Mouse (Mus musculus) cortical plate, adult 2 months (tissue): ENCODE measurements around the gene Dapk3.

Source experiments
- CTCF ChIP-seq: fragments of 200-500 bp; IDR thresholded peaks from 2 replicates; pipeline ENCODE4 v1.5.1; 2011; ENCODE audit warnings: mild to moderate bottlenecking, control low read depth, low read length; ENCODE audit not compliant: insufficient read depth; ENCODE audit errors: extremely low read depth
- POLR2A ChIP-seq: fragments of 200-500 bp; IDR thresholded peaks from 2 replicates; pipeline ENCODE4 v1.6.1; 2011; ENCODE audit warnings: mild to moderate bottlenecking, low read length, control low read depth; ENCODE audit not compliant: insufficient read depth; ENCODE audit errors: extremely low read depth

GRCm38 (mm10) chr10:81190236-81190911, 7.6 kb downstream of the Dapk3 start:
- 0 out of 2 replicates have a peak, but pooled peaks have one; percentile 20 for TF ChIP-seq CTCF
- TF ChIP-seq POLR2A: no peak
